7 mouse cellular contexts compared by ENCODE assay signal in the genomic region with DNA sequence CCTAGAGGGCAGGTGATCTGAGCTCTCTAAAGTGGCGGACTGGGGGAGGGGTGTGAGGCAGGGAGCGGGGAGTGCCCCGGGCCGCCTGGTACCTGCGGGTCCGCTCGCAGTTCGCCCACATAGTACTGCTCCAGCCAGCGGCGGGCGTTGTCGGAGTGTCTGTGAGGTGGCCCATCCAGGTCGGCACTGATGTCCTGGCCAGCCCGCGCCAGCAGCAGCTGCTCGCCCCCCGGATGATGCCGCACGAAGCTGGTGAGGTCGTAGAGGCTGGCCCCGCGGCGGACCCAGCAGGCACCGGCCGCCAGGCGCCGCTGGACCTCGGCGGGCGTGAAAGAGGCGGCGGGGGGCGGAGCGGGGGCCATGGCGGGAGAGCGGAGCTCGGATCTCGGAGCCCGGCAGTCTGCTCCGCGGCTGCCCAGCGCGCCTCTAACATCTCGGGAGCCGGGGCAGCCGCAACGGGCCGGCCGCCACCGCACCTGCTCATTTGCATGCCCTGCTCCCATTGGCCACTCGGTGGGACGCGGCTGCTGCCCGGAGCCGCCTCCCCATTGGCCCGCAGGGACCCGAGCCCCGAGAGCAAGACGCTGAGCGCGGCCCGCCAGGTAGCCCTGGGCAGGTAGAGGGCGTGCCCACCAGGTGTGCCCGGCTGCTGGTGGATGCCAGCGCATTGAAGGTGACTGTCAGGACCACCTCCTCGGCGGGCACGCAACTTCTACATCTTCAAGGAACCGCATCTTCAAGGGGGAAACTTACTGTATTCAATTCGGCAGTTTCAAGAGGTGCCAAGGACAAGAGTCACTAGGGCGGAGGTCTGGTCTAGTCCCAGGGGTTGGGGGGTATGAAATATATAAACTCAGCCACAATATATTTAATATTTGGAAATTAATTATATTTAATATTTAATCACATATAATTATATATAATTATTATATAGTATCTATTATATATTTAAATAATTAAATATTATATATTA. TPM values are rescaled to one million over a fixed set of nuclear protein-coding genes. Genes with fewer than 3 reads are reported as not detected.
DNase-seq lines count a peak whose midpoint lies in the region; ATAC-seq and TF ChIP-seq lines count a peak whose summit lies in the region.

A gene (minus strand): TSS at position 434 of the 973 bp plus-strand sequence.

- peaks cover 48% of the 10 kb centered on the region for H3K27me3 ChIP-seq in embryonic facial prominence, embryonic 12.5 days
- H3K27me3 ChIP-seq in limb, embryonic 12.5 days, result peaks cover 72% of the 10 kb centered on the region
- peaks cover 38% of the 10 kb centered on the region; the same call in 1 of the 2 replicates for H3K27me3 ChIP-seq in midbrain, embryonic 14.5 days (ENCODE audit: control insufficient read depth, insufficient read depth, low read length)
- peaks cover 13% of the 10 kb centered on the region for H3K27me3 ChIP-seq in spleen, adult 2 months (ENCODE audit: control insufficient read depth, insufficient read depth, low read length)

- no peak for TF ChIP-seq POLR2A in spleen, adult 2 months (IDR thresholded peaks at IDR 0.05; ENCODE audit: low read depth, low read length)

- no peak within 1 kb of the TSS for H3K27ac ChIP-seq in embryonic facial prominence, embryonic 12.5 days
- H3K27ac ChIP-seq in limb, embryonic 12.5 days, result no peak within 1 kb of the TSS
- no peak within 1 kb of the TSS for H3K27ac ChIP-seq in midbrain, embryonic 14.5 days (replicated peaks; ENCODE audit: low read depth, low read length)
- H3K27ac ChIP-seq in spleen, adult 2 months (ENCODE audit: insufficient read depth, low read length), result no peak within 1 kb of the TSS

- no peak for TF ChIP-seq CTCF in spleen, adult 2 months (IDR thresholded peaks at IDR 0.05; ENCODE audit: extremely low read depth, insufficient read depth, insufficient read length, insufficient replicate concordance)

- peak; percentile 96 for ATAC-seq in embryonic facial prominence, embryonic 12.5 days (ENCODE audit: insufficient number of reproducible peaks, insufficient read depth, low FRiP score, low TSS enrichment)
- ATAC-seq in limb, embryonic 12.5 days (ENCODE audit: insufficient number of reproducible peaks, insufficient read depth, low FRiP score, low TSS enrichment, low read depth), result peak; percentile 93
- ATAC-seq in midbrain, embryonic 14.5 days (ENCODE audit: low FRiP score, low TSS enrichment), result peak; percentile 90

- peaks cover 12% of the 10 kb centered on the region for H3K4me1 ChIP-seq in embryonic facial prominence, embryonic 12.5 days
- peaks cover 9% of the 10 kb centered on the region for H3K4me1 ChIP-seq in limb, embryonic 12.5 days (replicated peaks)
- H3K4me1 ChIP-seq in midbrain, embryonic 14.5 days (ENCODE audit: control insufficient read depth, insufficient read depth, low read length), result 0 out of 2 replicates have a peak, but pooled peaks cover 3% of the 10 kb centered on the region
- H3K4me1 ChIP-seq in spleen, adult 2 months (ENCODE audit: control insufficient read depth, insufficient read depth, insufficient read length), result peaks cover 7% of the 10 kb centered on the region

- no peaks in the 10 kb centered on the region for H3K36me3 ChIP-seq in embryonic facial prominence, embryonic 12.5 days
- H3K36me3 ChIP-seq in limb, embryonic 12.5 days, result no peaks in the 10 kb centered on the region
- no peaks in the 10 kb centered on the region for H3K36me3 ChIP-seq in midbrain, embryonic 14.5 days (ENCODE audit: control insufficient read depth, insufficient read depth, low read length)
- no peaks in the 10 kb centered on the region for H3K36me3 ChIP-seq in spleen, adult 2 months (ENCODE audit: control insufficient read depth, insufficient read depth, low read length)

- H3K9me3 ChIP-seq in embryonic facial prominence, embryonic 12.5 days, result no peaks in the 10 kb centered on the region
- H3K9me3 ChIP-seq in limb, embryonic 12.5 days, result no peaks in the 10 kb centered on the region
- H3K9me3 ChIP-seq in midbrain, embryonic 14.5 days (ENCODE audit: control insufficient read depth, low read length), result no peaks in the 10 kb centered on the region

- H3K9ac ChIP-seq in embryonic facial prominence, embryonic 12.5 days, result no peak within 1 kb of the TSS; the same call in 1 of the 2 replicates
- H3K9ac ChIP-seq in limb, embryonic 12.5 days (replicated peaks), result no peak within 1 kb of the TSS; the same call in 1 of the 2 replicates
- H3K9ac ChIP-seq in midbrain, embryonic 14.5 days (replicated peaks; ENCODE audit: low read length), result peak within 1 kb of the TSS; percentile 57

- under 1% methylated on average over 69 of the region's 71 CpGs for WGBS in embryonic facial prominence, embryonic 12.5 days
- under 1% methylated on average over 68 of the region's 71 CpGs for WGBS in limb, embryonic 12.5 days
- under 1% methylated on average over 71 of the region's 71 CpGs for WGBS in midbrain, embryonic 14.5 days
- 2% methylated on average over 70 of the region's 71 CpGs for WGBS in spleen, adult 2 months

- DNase-seq in adrenal gland, postnatal 36 days, result peak; percentile 90 to 92
- DNase-seq in heart, adult 11 months, result peak; percentile 97
- peak; percentile 90 for DNase-seq in kidney, adult 11 months
- DNase-seq in midbrain, embryonic 14.5 days, result peak; percentile 87
- peak in 1 of 2 experiments; percentile 34 for DNase-seq in spleen, adult 2 months (ENCODE audit: low read depth in 1 of 2, low spot score in 2 of 2)

- peak within 1 kb of the TSS; percentile 87 for H3K4me2 ChIP-seq in embryonic facial prominence, embryonic 12.5 days (replicated peaks)
- peak within 1 kb of the TSS; percentile 83 for H3K4me2 ChIP-seq in limb, embryonic 12.5 days
- H3K4me2 ChIP-seq in midbrain, embryonic 14.5 days (ENCODE audit: low read length), result peak within 1 kb of the TSS; percentile 96

- H3K4me3 ChIP-seq in embryonic facial prominence, embryonic 12.5 days, result peak within 1 kb of the TSS; percentile 44
- H3K4me3 ChIP-seq in limb, embryonic 12.5 days (replicated peaks), result peak within 1 kb of the TSS; percentile 43
- peak within 1 kb of the TSS; percentile 55 for H3K4me3 ChIP-seq in midbrain, embryonic 14.5 days (replicated peaks; ENCODE audit: low read depth, low read length)
- peak within 1 kb of the TSS; percentile 42; the same call in 1 of the 2 replicates for H3K4me3 ChIP-seq in spleen, adult 2 months (ENCODE audit: extremely low read depth, insufficient read depth, insufficient read length)

RNA-seq across cellular contexts. Expression of the gene that starts here (rescaled TPM):
- total RNA-seq in adrenal gland, postnatal 36 days (2021), result 1 to 10 TPM in 1 of 2 experiments, not detected in 1; 3.1 TPM
- polyA plus RNA-seq in embryonic facial prominence, embryonic 12.5 days (2016; fragmentation: Nextera tagmentation; extraction: Ambion mirVana), result 0.10 TPM in 1 of 2 replicates, not detected in the other
- polyA plus RNA-seq in limb, embryonic 12.5 days (2016; fragmentation: Nextera tagmentation; extraction: Ambion mirVana), result not detected in 2 replicates
- polyA plus RNA-seq in midbrain, embryonic 14.5 days (2014; fragmentation: Nextera tagmentation; extraction: Ambion mirVana), result 0.24 and 0.39 TPM in 2 replicates
- polyA plus RNA-seq in spleen, adult 2 months (2012; rRNA removed), result 0.07 and 0.12 TPM in 2 replicates

Comparison
In these comparisons a context has a peak if more than half of its experiments do, and no peak if none do; other contexts are left out.
1. Peak in ATAC-seq, H3K4me3 ChIP-seq and H3K4me2 ChIP-seq in embryonic facial prominence, embryonic 12.5 days; RNA of the gene not detected or under 1 TPM.
2. Peak in ATAC-seq, H3K4me3 ChIP-seq and H3K4me2 ChIP-seq in limb, embryonic 12.5 days; RNA of the gene not detected or under 1 TPM.
3. Peak in DNase-seq, ATAC-seq, H3K4me3 ChIP-seq, H3K9ac ChIP-seq and H3K4me2 ChIP-seq in midbrain, embryonic 14.5 days; RNA of the gene not detected or under 1 TPM.